Mouse (Mus musculus): Measurements from ENCODE around the gene Tmem223. TPM values are rescaled to one million over a fixed set of nuclear protein-coding genes. Genes with fewer than 3 reads are reported as not detected.

The Tmem223 gene
- total and polyA plus RNA-seq, 3 experiments: 7.5 to 23.2 TPM; not detected in 1

DNA sequence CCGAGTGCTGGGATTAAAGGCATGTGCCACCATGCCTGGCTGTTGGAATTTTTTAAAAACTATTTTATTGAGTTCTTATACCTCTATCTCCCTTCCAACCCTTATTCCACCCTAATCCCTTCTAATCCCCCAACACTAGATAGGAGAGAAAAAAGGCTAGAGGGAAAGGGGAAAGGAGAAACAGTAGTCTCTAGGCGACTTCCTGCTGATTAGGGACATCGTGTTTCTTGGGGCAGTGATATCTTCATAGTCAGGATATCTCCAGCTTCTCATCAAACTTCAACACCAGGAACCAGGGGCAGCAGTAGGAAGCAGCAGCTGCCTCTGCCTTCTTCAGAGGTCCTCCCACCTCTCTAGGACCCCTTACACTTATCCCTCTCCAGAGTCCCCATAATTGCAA is 36.5 kb upstream of the Tmem223 start (continued):
- TF ChIP-seq MEF2A (IDR thresholded peaks at IDR 0.05; ENCODE audit: extremely low read depth, insufficient replicate concordance, low read depth, low read length, poor library complexity, severe bottlenecking) (no peak), RCOR1 (IDR thresholded peaks at IDR 0.05; ENCODE audit: low read depth, low read length) (no peak), CHD2 (IDR thresholded peaks at IDR 0.05; ENCODE audit: low read length) (no peak)

DNA sequence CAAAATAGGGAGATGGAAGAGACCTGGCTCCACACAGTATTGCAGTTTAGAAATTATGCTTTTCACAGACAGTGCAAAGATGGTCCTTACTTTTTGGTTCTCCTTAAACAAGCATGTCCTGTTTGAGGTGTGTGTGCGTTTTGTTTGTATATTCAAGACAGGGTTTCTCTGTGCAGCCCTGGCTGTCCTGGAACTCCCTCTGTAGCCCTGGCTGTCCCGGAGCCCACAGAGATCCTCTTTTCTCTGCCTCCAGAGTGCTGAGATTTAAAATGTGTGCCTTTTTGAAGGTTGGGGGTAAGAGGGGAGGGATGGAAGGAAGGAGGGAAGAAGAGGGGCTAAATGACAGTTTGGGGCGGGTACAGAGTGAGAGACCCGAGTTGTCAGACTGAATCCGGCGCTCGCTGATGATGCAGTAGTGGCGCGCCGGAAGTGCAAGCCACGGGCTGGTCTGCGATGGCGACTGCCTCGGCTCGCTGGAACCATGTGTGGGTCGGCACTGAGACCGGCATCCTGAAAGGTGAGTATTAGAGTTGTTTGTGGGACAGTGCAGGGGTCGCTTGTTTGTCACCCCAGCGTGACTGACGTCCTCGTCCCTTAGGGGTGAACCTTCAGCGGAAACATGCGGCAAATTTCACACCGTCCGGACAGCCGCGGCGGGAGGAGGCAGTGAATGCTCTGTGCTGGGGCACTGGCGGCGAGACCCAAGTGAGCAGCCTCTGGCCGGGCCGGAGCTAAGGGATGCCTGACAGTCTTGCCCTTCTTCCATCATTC is 35.2 kb upstream of the Tmem223 start, which contains the start of gene Wdr74:
Wdr74 (plus strand) TSS at position 439 of the 771 bp plus-strand sequence.
- H3K36me3 ChIP-seq (ENCODE audit: control insufficient read depth in 1 of 2, insufficient read depth in 2 of 2, low read length in 2 of 2): peaks cover 7 to 16% of the 10 kb centered on the region in 2 experiments
- H3K79me2 ChIP-seq (ENCODE audit: control insufficient read depth, insufficient read depth, low read length, poor library complexity): peaks cover 19% of the 10 kb centered on the region
- H3K4me3 ChIP-seq (ENCODE audit: control insufficient read depth in 1 of 2, insufficient read depth in 1 of 2, low read depth in 2 of 2, low read length in 2 of 2): peak within 1 kb of the TSS; percentile 81 to 90
- DNase-seq (ENCODE audit: low read depth, low spot score): peak; percentile 94
- peak within 1 kb of the TSS; percentile 83 for H3K9ac ChIP-seq (ENCODE audit: control insufficient read depth, low read depth, low read length, poor library complexity, severe bottlenecking)
- no peaks in the 10 kb centered on the region for H3K9me3 ChIP-seq (replicated peaks; ENCODE audit: insufficient read depth, low read length)
- H3K27me3 ChIP-seq (ENCODE audit: control insufficient read depth in 1 of 2, insufficient read depth in 2 of 2, low read length in 2 of 2): no peaks in the 10 kb centered on the region
- no peak for TF ChIP-seq SMC3 (IDR thresholded peaks at IDR 0.05; ENCODE audit: low read depth, low read length)
- TF ChIP-seq NELFE (IDR thresholded peaks at IDR 0.05; ENCODE audit: low read depth, low read length): peak; percentile 98
- TF ChIP-seq USF1 (IDR thresholded peaks at IDR 0.05; ENCODE audit: low read depth, low read length): no peak
- TF ChIP-seq HCFC1 (IDR thresholded peaks at IDR 0.05; ENCODE audit: low read depth, low read length): peak; percentile 97
- TF ChIP-seq GABPA (IDR thresholded peaks at IDR 0.05; ENCODE audit: low read depth, low read length): no peak
- 0 out of 2 replicates have a peak, but pooled peaks have one; percentile 57 for TF ChIP-seq JUND (IDR thresholded peaks at IDR 0.05; ENCODE audit: low read depth, low read length)
- peak; percentile 75 for TF ChIP-seq TCF12 (IDR thresholded peaks at IDR 0.05; ENCODE audit: low read depth, low read length)
- peak; percentile 100 for TF ChIP-seq SIN3A (IDR thresholded peaks at IDR 0.05; ENCODE audit: low read length)
- TF ChIP-seq POLR2A (IDR thresholded peaks at IDR 0.05; ENCODE audit: control insufficient read depth in 1 of 2, insufficient read depth in 1 of 2, low read depth in 1 of 2, low read length in 2 of 2, poor library complexity in 1 of 2): peak; percentile 98
- peak; percentile 36; the same call in 1 of the 2 replicates for TF ChIP-seq NRF1 (IDR thresholded peaks at IDR 0.05; ENCODE audit: insufficient read depth, low read depth, low read length, poor library complexity, severe bottlenecking)
- peak; percentile 95 for TF ChIP-seq MAX (IDR thresholded peaks at IDR 0.05; ENCODE audit: low read length)
- TF ChIP-seq MAZ (IDR thresholded peaks at IDR 0.05; ENCODE audit: low read depth, low read length): peak; percentile 71; the same call in 1 of the 2 replicates
- TF ChIP-seq ZC3H11A (IDR thresholded peaks at IDR 0.05; ENCODE audit: low read depth, low read length): peak; percentile 48
- TF ChIP-seq USF2 (IDR thresholded peaks at IDR 0.05; ENCODE audit: borderline replicate concordance in 1 of 2, insufficient read depth in 1 of 2, low read depth in 1 of 2, low read length in 2 of 2): no peak
- TF ChIP-seq KAT2A (conservative IDR thresholded peaks at IDR 0.05; ENCODE audit: low read depth, low read length): peak; percentile 73
- no peak for TF ChIP-seq CTCF (IDR thresholded peaks at IDR 0.05 in 2 of 3, conservative IDR thresholded peaks at IDR 0.05 in 1 of 3; ENCODE audit: control insufficient read depth in 1 of 3, insufficient read depth in 1 of 3, low read depth in 2 of 3, low read length in 3 of 3, poor library complexity in 1 of 3, severe bottlenecking in 1 of 3)
- peak; percentile 57; the same call in 1 of the 2 replicates for TF ChIP-seq MYB (IDR thresholded peaks at IDR 0.05; ENCODE audit: low read depth, low read length)
- TF ChIP-seq ETS1 (IDR thresholded peaks at IDR 0.05; ENCODE audit: low read depth, low read length): peak; percentile 37; the same call in 1 of the 2 replicates
- TF ChIP-seq ZKSCAN1 (IDR thresholded peaks at IDR 0.05; ENCODE audit: low read depth, low read length): no peak
- peak; percentile 4; the same call in 1 of the 2 replicates for TF ChIP-seq CHD1 (IDR thresholded peaks at IDR 0.05; ENCODE audit: low read depth, low read length)
- TF ChIP-seq TBP (IDR thresholded peaks at IDR 0.05; ENCODE audit: low read depth, low read length): peak; percentile 85
- peak; percentile 97 for TF ChIP-seq MYC (IDR thresholded peaks at IDR 0.05; ENCODE audit: low read depth, low read length)
- peak; percentile 99 for TF ChIP-seq MXI1 (IDR thresholded peaks at IDR 0.05; ENCODE audit: low read depth, low read length)
- TF ChIP-seq POLR2AphosphoS2 (IDR thresholded peaks at IDR 0.05; ENCODE audit: low read length): peak; percentile 95
- peak; percentile 97 for TF ChIP-seq ELF1 (IDR thresholded peaks at IDR 0.05; ENCODE audit: low read depth, low read length)
- peak within 1 kb of the TSS; percentile 53 for H3K27ac ChIP-seq (ENCODE audit: control insufficient read depth, low read depth, low read length)
- peaks cover 7 to 12% of the 10 kb centered on the region in 2 experiments for H3K4me1 ChIP-seq (ENCODE audit: control insufficient read depth in 1 of 2, insufficient read depth in 2 of 2, low read length in 2 of 2)

All from MEL (cell line).